Mouse (Mus musculus) testis, adult 2 months (tissue): ENCODE measurements around the gene Gripap1. TPM values are rescaled to one million over a fixed set of nuclear protein-coding genes. Genes with fewer than 3 reads are reported as not detected.

Source experiments
- H3K27ac ChIP-seq: fragments of 200-500 bp; 2 replicates; pipeline ENCODE4 v1.5.1; 2012; ENCODE audit warnings: low read depth, low read length; ENCODE audit not compliant: control insufficient read depth, insufficient read depth
- H3K27me3 ChIP-seq: fragments of 200-500 bp; 2 replicates; pipeline ENCODE4 v1.6.1; 2012; ENCODE audit warnings: mild to moderate bottlenecking, low read length, moderate library complexity; ENCODE audit not compliant: control insufficient read depth, insufficient read depth
- H3K36me3 ChIP-seq: fragments of 200-500 bp; 2 replicates; pipeline ENCODE4 v1.6.1; 2012; ENCODE audit warnings: mild to moderate bottlenecking, low read length; ENCODE audit not compliant: control insufficient read depth, insufficient read depth
- H3K4me1 ChIP-seq: fragments of 200-500 bp; 2 replicates; pipeline ENCODE4 v1.6.1; 2012; ENCODE audit warnings: low read length; ENCODE audit not compliant: control insufficient read depth, insufficient read depth
- H3K4me3 ChIP-seq: fragments of 200-500 bp; 2 replicates; pipeline ENCODE4 v1.5.1; 2012; ENCODE audit warnings: low read depth, mild to moderate bottlenecking, low read length, moderate library complexity, mixed read lengths; ENCODE audit not compliant: control insufficient read depth
- CTCF ChIP-seq: fragments of 200-500 bp; IDR thresholded peaks from 2 replicates; pipeline ENCODE4 v1.5.1; 2012; ENCODE audit warnings: low read depth, mild to moderate bottlenecking, inconsistent platforms, low read length, moderate library complexity; ENCODE audit not compliant: control insufficient read depth, insufficient read depth, insufficient replicate concordance
- POLR2A ChIP-seq: fragments of 200-500 bp; IDR thresholded peaks from 2 replicates; pipeline ENCODE4 v1.6.1; 2012; ENCODE audit warnings: low read depth, mild to moderate bottlenecking, inconsistent platforms, low read length, moderate library complexity; ENCODE audit not compliant: control insufficient read depth
- polyA plus RNA-seq: library from polyadenylated mRNA; depleted of rRNA; stranded (reverse); fragments of >200 nt; gene quantifications from 2 replicates; pipeline ENCODE4 v1.2.3, GENCODE M21; 2012

Gripap1 gene
- polyA plus RNA-seq, 1 experiment: 11.3 TPM

DNA sequence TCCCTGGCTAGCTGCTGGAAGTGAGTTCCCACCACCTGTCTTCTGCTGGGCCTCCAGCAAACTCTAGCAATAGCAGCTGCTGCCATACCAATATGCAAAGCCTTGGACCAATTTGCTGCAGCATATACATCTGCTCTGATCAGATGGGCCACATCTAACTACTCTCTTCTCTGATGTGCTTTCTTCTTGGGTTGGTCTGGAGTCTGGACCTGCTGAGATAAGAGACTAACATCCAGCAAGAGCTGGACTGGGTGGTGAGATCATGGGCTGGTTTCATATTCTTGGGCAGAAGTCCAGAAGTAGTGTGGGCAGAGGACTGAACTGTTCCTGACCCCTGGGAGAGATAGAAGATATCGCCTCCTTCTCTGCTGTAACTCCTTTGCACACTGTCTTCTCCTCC is 47.6 kb downstream of the Gripap1 start:
- H3K4me1 ChIP-seq: no peaks in the 10 kb centered on the region
- H3K36me3 ChIP-seq: no peaks in the 10 kb centered on the region
- no peak overlapping the region for H3K27ac ChIP-seq
- H3K4me3 ChIP-seq: no peak overlapping the region
- TF ChIP-seq CTCF (no peak), POLR2A (no peak)
- H3K27me3 ChIP-seq: no peaks in the 10 kb centered on the region

- H3K36me3 ChIP-seq: no peaks in the 10 kb centered on the region
- no peaks in the 10 kb centered on the region for H3K4me1 ChIP-seq
- H3K4me3 ChIP-seq: peak overlapping the region; percentile 96
- TF ChIP-seq POLR2A (no peak), CTCF (no peak)
- no peaks in the 10 kb centered on the region for H3K27me3 ChIP-seq
- no peak overlapping the region for H3K27ac ChIP-seq
These were observed 51.2 kb downstream of the Gripap1 start for GRCm38 (mm10) chrX:7840842-7841162.

GRCm38 (mm10) chrX:7841163-7842162 is 51.9 kb downstream of the Gripap1 start, which contains the start of gene Otud5:
Gene Otud5 (plus strand): TSS chrX:7841364.
- H3K36me3 ChIP-seq: no peaks in the 10 kb centered on the region
- TF ChIP-seq CTCF: no peak
- TF ChIP-seq POLR2A: peak; percentile 39; the same call in 1 of the 2 replicates
- no peaks in the 10 kb centered on the region for H3K27me3 ChIP-seq
- no peaks in the 10 kb centered on the region for H3K4me1 ChIP-seq
- H3K4me3 ChIP-seq: peak within 1 kb of the TSS; percentile 96
- H3K27ac ChIP-seq: peak within 1 kb of the TSS; percentile 95

GRCm38 (mm10) chrX:7842318-7842717 is 52.8 kb downstream of the Gripap1 start:
- TF ChIP-seq POLR2A (no peak), CTCF (no peak)
- Histone ChIP-seq H3K4me1 (no peaks in the 10 kb centered on the region), H3K27ac (peak overlapping the region; percentile 95), H3K27me3 (no peaks in the 10 kb centered on the region), H3K4me3 (peak overlapping the region; percentile 96), H3K36me3 (no peaks in the 10 kb centered on the region)

DNA sequence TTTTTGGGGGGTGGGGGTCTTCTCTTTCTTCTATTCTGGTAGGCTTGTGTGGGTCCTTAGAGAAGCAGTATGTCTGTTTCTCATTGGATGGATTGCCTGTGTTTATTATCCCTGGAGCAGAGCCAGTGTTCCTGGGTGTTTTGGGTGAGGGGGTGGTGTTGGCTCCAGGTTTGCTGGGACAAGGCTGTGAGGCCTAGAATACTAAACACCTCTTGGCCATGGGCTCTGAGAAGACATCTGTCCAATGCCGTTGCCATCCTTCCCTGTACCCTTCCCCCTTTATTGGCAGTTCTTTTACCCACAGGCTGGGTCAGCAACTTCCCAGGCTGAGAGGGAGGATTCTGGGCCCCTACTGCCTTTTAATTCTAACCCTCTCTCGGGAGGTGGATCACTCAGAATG is 58.3 kb downstream of the Gripap1 start:
- H3K4me3 ChIP-seq: no peak overlapping the region
- H3K27ac ChIP-seq: no peak overlapping the region
- no peaks in the 10 kb centered on the region for H3K4me1 ChIP-seq
- no peak for TF ChIP-seq CTCF
- TF ChIP-seq POLR2A: no peak
- H3K27me3 ChIP-seq: no peaks in the 10 kb centered on the region
- H3K36me3 ChIP-seq: no peaks in the 10 kb centered on the region

DNA sequence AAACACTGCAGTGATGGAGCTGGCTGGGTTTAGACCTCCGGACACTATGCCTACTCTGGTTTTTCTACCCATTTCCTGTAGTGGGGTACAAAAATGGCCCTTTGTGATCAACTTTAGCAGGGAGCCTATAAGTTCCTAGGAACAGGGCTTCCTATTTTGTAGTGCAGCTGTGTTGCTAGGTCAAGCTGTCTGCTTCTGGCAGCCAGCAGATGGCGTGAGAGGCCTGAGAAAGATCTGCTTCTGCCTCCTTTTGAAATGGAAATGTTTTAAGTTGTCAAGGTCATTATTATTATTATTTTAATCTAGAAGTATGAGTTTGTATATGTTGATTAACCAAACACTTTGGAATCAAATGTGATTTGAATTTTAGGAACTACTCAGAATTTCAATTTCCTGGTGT is 65.0 kb downstream of the Gripap1 start:
- H3K4me1 ChIP-seq: no peaks in the 10 kb centered on the region
- no peak overlapping the region for H3K4me3 ChIP-seq
- H3K27ac ChIP-seq: no peak overlapping the region
- no peaks in the 10 kb centered on the region for H3K36me3 ChIP-seq
- H3K27me3 ChIP-seq: no peaks in the 10 kb centered on the region
- TF ChIP-seq POLR2A (no peak), CTCF (peak; percentile 21; the same call in 1 of the 2 replicates)

GRCm38 (mm10) chrX:7859191-7859753 is 69.7 kb downstream of the Gripap1 start:
- Histone ChIP-seq H3K4me1 (no peaks in the 10 kb centered on the region), H3K27ac (no peak overlapping the region), H3K36me3 (no peaks in the 10 kb centered on the region), H3K4me3 (no peak overlapping the region), H3K27me3 (no peaks in the 10 kb centered on the region)
- no peak for TF ChIP-seq CTCF
- TF ChIP-seq POLR2A: no peak
